Mouse (Mus musculus) embryonic facial prominence, embryonic 12.5 days (tissue): ENCODE results near the gene Mtg2. TPM values are rescaled to one million over a fixed set of nuclear protein-coding genes. Genes with fewer than 3 reads are reported as not detected.

ENCODE experiments used
- ATAC-seq: fragments of 200-750 bp; cut with Nextera tagmentation; 2 replicates; pipeline ENCODE4 v1.8.0; 2017; ENCODE audit not compliant: insufficient number of reproducible peaks, insufficient read depth, low FRiP score, low TSS enrichment
- H3K27ac ChIP-seq: fragments of 300-500 bp; sonication (generic); 2 replicates; pipeline ENCODE4 v1.5.1; 2016; ENCODE audit warnings: mild to moderate bottlenecking
- H3K27me3 ChIP-seq: fragments of 300-500 bp; sonication (generic); 2 replicates; pipeline ENCODE4 v1.6.1; 2016; ENCODE audit warnings: mild to moderate bottlenecking, moderate library complexity
- H3K36me3 ChIP-seq: fragments of 300-500 bp; sonication (generic); 2 replicates; pipeline ENCODE4 v1.6.1; 2016; ENCODE audit warnings: mild to moderate bottlenecking
- H3K4me1 ChIP-seq: fragments of 300-500 bp; sonication (generic); 2 replicates; pipeline ENCODE4 v1.6.1; 2016
- H3K4me2 ChIP-seq: fragments of 300-500 bp; sonication (generic); replicated peaks from 2 replicates; pipeline ENCODE4 v1.6.1; 2016; ENCODE audit warnings: mild to moderate bottlenecking, moderate library complexity
- H3K4me3 ChIP-seq: fragments of 300-500 bp; sonication (generic); 2 replicates; pipeline ENCODE4 v1.5.1; 2016; ENCODE audit warnings: mild to moderate bottlenecking
- H3K9ac ChIP-seq: fragments of 300-500 bp; sonication (generic); 2 replicates; pipeline ENCODE4 v1.6.1; 2016; ENCODE audit warnings: mild to moderate bottlenecking, moderate library complexity
- H3K9me3 ChIP-seq: fragments of 300-500 bp; sonication (generic); 2 replicates; pipeline ENCODE4 v1.6.1; 2016; ENCODE audit warnings: mild to moderate bottlenecking, moderate library complexity
- WGBS: fragments of 180-500 bp; shearing (Covaris S2); methylation state at CpG from one replicate; pipeline ENCODE4 v1.1.7; 2016; 5-methylcytosine and 5-hydroxymethylcytosine counted together
- polyA plus RNA-seq: library from polyadenylated mRNA; unstranded; fragments of >200 nt; fragmentation: Nextera tagmentation; extraction: Ambion mirVana; gene quantifications from 2 replicates; pipeline ENCODE4 v1.2.1, GENCODE M21; 2016

Gene Mtg2
- polyA plus RNA-seq, 1 experiment from 2014 or later, result 29.0 TPM

- no peaks in the 10 kb centered on the region for H3K9me3 ChIP-seq
- no peak overlapping the region; the same call in 1 of the 2 replicates for H3K9ac ChIP-seq
- peaks cover 41% of the 10 kb centered on the region for H3K36me3 ChIP-seq
- H3K27ac ChIP-seq, result no peak overlapping the region
- 56% methylated on average over 6 of the region's 6 CpGs for WGBS
- no peak for ATAC-seq
- H3K4me3 ChIP-seq, result no peak overlapping the region; the same call in 1 of the 2 replicates
- peak overlapping the region; percentile 90 for H3K4me2 ChIP-seq
- H3K4me1 ChIP-seq, result peaks cover 29% of the 10 kb centered on the region
- H3K27me3 ChIP-seq, result no peaks in the 10 kb centered on the region
These were observed 30.0 kb upstream of the Mtg2 start for GRCm38 (mm10) chr2:180040406-180040805.

- H3K4me1 ChIP-seq, result peaks cover 29% of the 10 kb centered on the region
- peak overlapping the region; percentile 90 for H3K4me2 ChIP-seq
- peak overlapping the region; percentile 100 for H3K4me3 ChIP-seq
- H3K9me3 ChIP-seq, result no peaks in the 10 kb centered on the region
- ATAC-seq, result peak; percentile 24
- H3K9ac ChIP-seq, result peak overlapping the region; percentile 88
- 0% methylated on average over 58 of the region's 66 CpGs for WGBS
- H3K27ac ChIP-seq, result peak overlapping the region; percentile 91
- peaks cover 28% of the 10 kb centered on the region for H3K36me3 ChIP-seq
- no peaks in the 10 kb centered on the region for H3K27me3 ChIP-seq
These were observed 28.7 kb upstream of the Mtg2 start for GRCm38 (mm10) chr2:180041577-180042255.

- under 1% methylated on average over 67 of the region's 78 CpGs for WGBS
- Histone ChIP-seq H3K4me2 (peak within 1 kb of the TSS; percentile 90), H3K9ac (peak within 1 kb of the TSS; percentile 88), H3K27me3 (no peaks in the 10 kb centered on the region), H3K36me3 (peaks cover 22% of the 10 kb centered on the region), H3K27ac (peak within 1 kb of the TSS; percentile 91), H3K4me1 (peaks cover 29% of the 10 kb centered on the region), H3K9me3 (no peaks in the 10 kb centered on the region), H3K4me3 (peak within 1 kb of the TSS; percentile 100)
- ATAC-seq, result peak; percentile 91
These were observed 28.0 kb upstream of the Mtg2 start, which contains the start of the genes Psma7 and Ss18l1 for GRCm38 (mm10) chr2:180042256-180042857. Gene Psma7 (minus strand): TSS chr2:180042433. Gene Ss18l1 (plus strand): TSS chr2:180042509.

GRCm38 (mm10) chr2:180042858-180043515 lies 27.4 kb upstream of the Mtg2 start:
- ATAC-seq, result peak; percentile 57
- no peaks in the 10 kb centered on the region for H3K9me3 ChIP-seq
- peak overlapping the region; percentile 100 for H3K4me3 ChIP-seq
- peak overlapping the region; percentile 88 for H3K9ac ChIP-seq
- peaks cover 29% of the 10 kb centered on the region for H3K4me1 ChIP-seq
- under 1% methylated on average over 66 of the region's 66 CpGs for WGBS
- peaks cover 16% of the 10 kb centered on the region for H3K36me3 ChIP-seq
- H3K4me2 ChIP-seq, result peak overlapping the region; percentile 90
- no peaks in the 10 kb centered on the region for H3K27me3 ChIP-seq
- H3K27ac ChIP-seq, result peak overlapping the region; percentile 91

GRCm38 (mm10) chr2:180045283-180045682 lies 25.1 kb upstream of the Mtg2 start:
- peaks cover 23% of the 10 kb centered on the region for H3K4me1 ChIP-seq
- no peak overlapping the region for H3K4me3 ChIP-seq
- H3K27ac ChIP-seq, result no peak overlapping the region
- no peaks in the 10 kb centered on the region for H3K27me3 ChIP-seq
- 44% methylated on average over 4 of the region's 4 CpGs for WGBS
- no peaks in the 10 kb centered on the region for H3K9me3 ChIP-seq
- no peaks in the 10 kb centered on the region for H3K36me3 ChIP-seq
- H3K4me2 ChIP-seq, result no peak overlapping the region
- no peak for ATAC-seq
- no peak overlapping the region for H3K9ac ChIP-seq

DNA sequence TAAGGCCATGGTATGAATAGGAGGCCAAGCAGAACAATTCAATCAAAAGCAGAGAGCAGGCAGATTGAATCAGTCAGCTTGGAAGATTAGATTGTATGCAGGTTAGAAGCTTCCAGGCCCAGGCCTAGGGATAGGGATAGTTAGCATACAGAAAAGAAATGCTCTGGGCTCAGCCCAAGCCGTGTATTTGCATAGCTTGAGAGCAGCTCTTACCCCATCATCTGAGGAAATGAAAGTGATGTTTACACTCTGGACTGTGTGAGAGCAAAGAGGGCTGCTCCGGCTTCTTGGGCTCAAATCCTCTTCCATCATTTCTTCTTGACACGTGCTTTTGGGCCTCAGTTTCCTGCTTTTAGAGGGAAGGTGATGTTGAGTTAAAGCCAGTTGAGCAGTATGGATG lies 22.8 kb upstream of the Mtg2 start:
- WGBS, result 87% methylated on average over 3 of the region's 3 CpGs
- Histone ChIP-seq H3K4me3 (no peak overlapping the region), H3K9ac (no peak overlapping the region), H3K9me3 (no peaks in the 10 kb centered on the region), H3K4me2 (no peak overlapping the region), H3K36me3 (no peaks in the 10 kb centered on the region), H3K27ac (no peak overlapping the region), H3K4me1 (peaks cover 15% of the 10 kb centered on the region), H3K27me3 (no peaks in the 10 kb centered on the region)
- no peak for ATAC-seq

- peaks cover 3% of the 10 kb centered on the region for H3K36me3 ChIP-seq
- no peak overlapping the region for H3K4me2 ChIP-seq
- H3K9ac ChIP-seq, result no peak overlapping the region
- H3K4me1 ChIP-seq, result peaks cover 15% of the 10 kb centered on the region
- H3K27me3 ChIP-seq, result no peaks in the 10 kb centered on the region
- H3K4me3 ChIP-seq, result no peak overlapping the region
- no peak overlapping the region for H3K27ac ChIP-seq
- H3K9me3 ChIP-seq, result no peaks in the 10 kb centered on the region
- ATAC-seq, result no peak
- 94% methylated on average over 18 of the region's 18 CpGs for WGBS
These were observed 22.3 kb upstream of the Mtg2 start for GRCm38 (mm10) chr2:180047980-180048635.

DNA sequence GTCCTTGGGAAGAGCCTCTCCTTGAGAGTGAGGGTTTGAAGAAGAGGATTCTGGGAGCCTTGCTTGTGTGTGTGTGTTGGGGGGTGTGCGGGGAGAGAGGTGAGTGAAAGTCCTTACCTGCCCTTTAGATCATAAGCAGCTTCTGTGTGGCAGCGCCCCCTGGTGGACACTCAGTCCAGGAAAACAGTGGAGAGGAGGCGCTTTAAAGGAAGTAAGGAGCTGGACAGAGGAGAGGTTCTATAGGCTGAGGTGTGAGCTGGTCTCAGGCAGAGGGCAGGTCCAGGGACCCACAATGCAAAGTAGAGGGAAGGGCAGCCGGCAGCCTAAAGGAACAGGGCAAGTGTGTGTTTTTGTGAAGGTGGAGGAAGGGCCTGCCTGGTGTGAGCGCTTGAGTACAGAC lies 19.4 kb upstream of the Mtg2 start:
- ATAC-seq, result 0 out of 2 replicates have a peak, but pooled peaks have one; percentile 16
- H3K4me1 ChIP-seq, result no peaks in the 10 kb centered on the region
- no peak overlapping the region for H3K27ac ChIP-seq
- no peak overlapping the region for H3K4me3 ChIP-seq
- 24% methylated on average over 5 of the region's 5 CpGs for WGBS
- H3K9me3 ChIP-seq, result no peaks in the 10 kb centered on the region
- H3K36me3 ChIP-seq, result peaks cover 32% of the 10 kb centered on the region
- no peak overlapping the region for H3K4me2 ChIP-seq
- no peaks in the 10 kb centered on the region for H3K27me3 ChIP-seq
- no peak overlapping the region for H3K9ac ChIP-seq

DNA sequence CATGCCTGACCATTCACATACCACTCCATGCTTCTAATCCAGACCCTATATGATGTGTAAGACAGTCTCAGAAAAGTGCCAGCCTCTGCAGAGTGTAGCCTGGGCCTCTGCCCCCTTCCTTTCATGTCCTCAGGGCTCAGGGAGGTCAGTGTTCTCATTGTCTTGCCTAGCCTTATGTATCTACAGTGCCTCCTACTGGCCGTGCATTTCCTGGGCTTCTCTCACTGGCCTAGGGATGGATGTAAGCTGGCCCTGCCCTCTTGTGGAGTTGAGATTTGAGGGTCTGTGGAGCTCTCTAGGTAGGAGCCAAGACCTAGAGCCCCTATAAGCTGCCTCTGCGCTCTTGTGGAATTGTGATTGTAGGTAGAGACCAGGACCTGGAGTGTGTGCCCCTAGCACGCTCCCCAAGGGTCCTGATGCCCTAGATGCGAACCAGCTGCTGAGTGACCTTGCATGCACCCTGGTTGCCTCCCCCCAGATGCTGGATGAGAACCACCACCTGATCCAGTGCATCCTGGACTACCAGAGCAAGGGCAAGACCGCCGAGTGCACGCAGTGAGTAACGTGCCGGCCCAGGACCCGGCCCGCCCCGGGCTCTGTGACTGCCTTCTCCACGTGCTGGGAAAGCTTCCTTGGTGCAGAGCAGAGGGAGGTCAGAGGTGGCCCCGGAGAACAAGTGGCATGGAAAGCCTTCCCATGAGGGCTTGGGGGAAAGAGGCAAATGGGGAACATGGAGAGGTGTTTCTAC lies 18.2 kb upstream of the Mtg2 start:
- WGBS, result 87% methylated on average over 14 of the region's 14 CpGs
- no peaks in the 10 kb centered on the region for H3K9me3 ChIP-seq
- no peak overlapping the region for H3K4me2 ChIP-seq
- H3K27ac ChIP-seq, result no peak overlapping the region
- ATAC-seq, result no peak
- H3K27me3 ChIP-seq, result no peaks in the 10 kb centered on the region
- H3K4me3 ChIP-seq, result no peak overlapping the region
- no peaks in the 10 kb centered on the region for H3K4me1 ChIP-seq
- peaks cover 42% of the 10 kb centered on the region for H3K36me3 ChIP-seq
- no peak overlapping the region for H3K9ac ChIP-seq

GRCm38 (mm10) chr2:180053001-180053400 lies 17.4 kb upstream of the Mtg2 start:
- no peak for ATAC-seq
- WGBS, result 92% methylated on average over 9 of the region's 9 CpGs
- no peaks in the 10 kb centered on the region for H3K27me3 ChIP-seq
- H3K36me3 ChIP-seq, result peaks cover 50% of the 10 kb centered on the region
- H3K4me2 ChIP-seq, result no peak overlapping the region
- no peak overlapping the region for H3K27ac ChIP-seq
- H3K4me3 ChIP-seq, result no peak overlapping the region
- no peak overlapping the region for H3K9ac ChIP-seq
- no peaks in the 10 kb centered on the region for H3K4me1 ChIP-seq
- no peaks in the 10 kb centered on the region for H3K9me3 ChIP-seq
